Mouse (Mus musculus) lung, adult 2 months (tissue): Measurements from ENCODE around the gene Mllt3.

Source experiments
- CTCF ChIP-seq: fragments of 200-500 bp; IDR thresholded peaks from 2 replicates; pipeline ENCODE4 v1.5.1; 2011; ENCODE audit warnings: mild to moderate bottlenecking, low read length, control low read depth; ENCODE audit not compliant: insufficient read depth
- POLR2A ChIP-seq: fragments of 200-500 bp; IDR thresholded peaks from 2 replicates; pipeline ENCODE4 v1.6.1; 2011; ENCODE audit warnings: low read depth, mild to moderate bottlenecking, control low read depth, low read length, borderline replicate concordance; ENCODE audit errors: extremely low read depth

GRCm38 (mm10) chr4:87902584-87902983 lies 130.6 kb downstream of the Mllt3 start:
- TF ChIP-seq POLR2A (no peak), CTCF (no peak)
